Mouse (Mus musculus): Measurements from ENCODE around the gene Vsx2.

The Vsx2 gene

DNA sequence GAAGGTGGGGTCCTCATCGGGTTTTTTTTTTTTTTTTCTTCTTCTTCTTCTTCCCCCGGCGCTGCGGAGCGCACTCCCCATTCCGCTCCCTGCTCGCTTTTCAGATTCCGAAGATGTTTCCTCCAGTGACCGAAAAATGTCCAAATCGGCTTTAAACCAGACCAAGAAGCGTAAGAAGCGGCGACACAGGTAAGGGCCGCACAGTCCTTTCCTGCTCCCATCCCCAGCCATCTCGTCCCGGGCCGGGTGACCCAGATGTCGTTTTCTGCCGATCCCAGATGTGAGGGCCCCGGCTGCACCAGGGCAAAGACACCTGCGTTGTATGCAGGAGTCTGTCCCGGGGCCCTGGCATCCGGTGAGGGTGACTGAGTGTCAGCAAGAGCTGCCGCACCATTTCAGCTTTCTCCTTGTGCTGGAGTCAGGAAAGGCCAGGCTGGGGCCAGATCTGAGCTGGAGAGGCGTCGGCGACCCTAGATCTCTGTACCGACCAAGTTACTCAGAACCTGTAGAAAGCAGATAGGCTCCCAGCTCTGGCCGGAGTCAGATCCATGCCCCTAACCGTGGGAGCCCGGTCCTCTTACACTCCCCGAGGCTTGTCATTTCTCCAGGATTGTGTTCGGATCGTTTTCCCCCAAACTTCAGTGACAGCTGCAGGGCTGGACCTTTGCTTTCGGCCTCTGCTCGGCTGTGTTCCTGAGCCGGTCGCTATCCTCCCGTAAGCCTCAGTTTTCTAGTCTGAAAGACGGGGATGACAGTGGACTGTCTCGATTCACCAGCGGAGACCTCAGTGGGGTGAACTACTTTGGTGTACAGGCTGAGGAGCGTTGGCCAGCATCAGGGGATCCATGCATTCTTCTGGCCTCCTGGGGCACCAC is 2.1 kb downstream of the Vsx2 start:
- in situ Hi-C loops (cut with MboI, MseI) = no loop called here

DNA sequence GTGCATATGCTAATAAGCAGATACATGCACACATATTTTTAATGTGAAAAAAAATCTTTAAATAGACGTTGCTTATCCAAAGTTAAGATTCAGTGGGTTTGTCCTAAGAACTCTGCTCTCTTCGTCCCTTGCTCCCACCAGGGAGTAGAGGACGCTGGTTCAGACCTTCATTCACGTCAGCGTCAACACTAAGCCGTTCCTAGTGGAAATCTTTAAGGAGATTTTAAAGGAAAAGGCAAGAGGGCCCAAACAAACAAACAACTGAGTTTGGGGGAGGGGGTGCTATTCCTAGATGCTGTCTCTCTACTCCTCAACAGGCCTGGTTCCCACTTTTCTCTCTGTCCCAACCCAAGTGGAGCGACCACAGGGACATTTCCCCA is 2.8 kb downstream of the Vsx2 start:
- in situ Hi-C loops (cut with MboI, MseI) = no loop called here

DNA sequence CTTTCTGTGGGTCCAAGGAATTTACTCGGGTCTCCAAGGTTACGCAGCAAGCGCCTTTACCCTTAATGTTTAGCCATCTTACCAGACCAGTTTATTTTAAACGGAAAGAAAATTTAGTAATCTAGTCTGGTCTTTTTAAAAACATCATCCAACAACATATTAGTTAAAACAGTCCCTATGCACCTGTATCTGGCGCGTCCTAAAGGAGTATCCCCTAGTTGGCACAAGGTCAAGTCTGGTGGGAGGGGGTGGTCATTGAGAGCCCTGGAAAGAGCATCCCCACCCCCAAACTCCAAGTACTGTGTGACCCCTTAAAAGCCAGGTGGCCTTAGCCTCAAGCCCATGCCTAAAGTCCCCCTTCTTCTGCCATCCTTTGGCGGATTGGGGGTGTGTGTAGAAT is 3.5 kb downstream of the Vsx2 start:
- in situ Hi-C loops (cut with MboI, MseI) = no loop called here

GRCm38 (mm10) chr12:84577768-84578439 is 8.3 kb downstream of the Vsx2 start:
- in situ Hi-C loops (cut with MboI, MseI) = no loop called here

DNA sequence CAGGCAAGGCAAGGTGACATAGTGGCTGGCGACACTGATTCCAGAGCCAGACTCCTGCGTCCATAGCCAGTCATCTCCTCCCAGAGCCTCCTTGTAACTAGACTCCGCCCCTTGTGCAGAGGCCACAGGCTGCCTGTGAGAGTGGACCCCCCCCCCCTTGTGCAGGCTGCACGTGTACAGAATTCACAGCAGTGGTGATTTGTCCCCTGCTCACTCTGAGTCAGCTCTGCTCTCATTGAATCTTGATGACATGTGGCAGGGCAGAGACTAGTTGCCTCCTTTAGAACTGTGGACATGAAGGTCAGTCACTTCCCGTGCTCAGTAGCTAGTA is 8.8 kb downstream of the Vsx2 start:
- in situ Hi-C loops (cut with MboI, MseI) = no loop called here

- in situ Hi-C loops (cut with MboI, MseI) = no loop called here
These were observed 11.7 kb downstream of the Vsx2 start for GRCm38 (mm10) chr12:84581285-84581684.

GRCm38 (mm10) chr12:84589825-84590761 is 20.5 kb downstream of the Vsx2 start:
- in situ Hi-C loops (cut with MboI, MseI) = no loop called here

DNA sequence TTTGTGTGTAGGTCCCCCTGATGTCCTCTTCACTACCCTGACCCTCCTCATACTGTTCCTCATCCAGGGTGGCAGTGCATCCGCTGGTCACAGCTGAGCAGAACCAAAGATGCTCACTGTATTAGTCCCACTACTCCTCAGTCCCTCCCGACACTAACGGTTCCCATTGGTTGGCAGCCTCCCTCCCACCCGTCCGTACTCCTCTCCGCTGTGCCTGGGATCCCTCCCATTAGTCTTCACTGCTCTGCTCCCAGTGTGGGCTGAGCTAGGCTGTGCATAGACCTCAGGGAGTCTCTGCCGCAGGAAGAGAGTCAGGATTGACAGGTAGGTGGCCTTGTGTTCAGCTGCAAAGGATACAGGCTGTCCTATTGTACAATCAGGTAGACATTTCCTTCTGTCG is 28.8 kb downstream of the Vsx2 start:
- in situ Hi-C loops (cut with MboI, MseI) = no loop called here

DNA sequence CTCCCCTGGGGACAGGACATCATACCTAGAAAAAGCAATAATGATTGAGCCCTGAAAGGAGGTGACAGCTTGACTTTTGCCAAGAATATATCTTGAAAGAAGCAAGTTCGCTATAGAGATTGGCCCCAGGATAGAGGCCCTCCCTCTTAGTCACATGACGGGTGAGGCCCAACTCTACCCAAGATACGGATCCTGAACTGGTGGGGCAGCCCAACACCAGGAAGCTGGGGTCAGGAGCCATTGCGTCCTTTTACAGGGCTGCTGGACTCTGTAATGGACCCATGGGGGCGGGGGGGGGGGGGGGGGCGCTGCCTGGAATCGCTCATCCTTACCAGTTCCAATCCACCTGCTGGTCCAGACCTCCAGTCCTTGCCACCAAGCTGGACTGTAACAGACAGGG is 34.4 kb downstream of the Vsx2 start:
- in situ Hi-C loops (cut with MboI, MseI) = no loop called here

- in situ Hi-C loops (cut with MboI, MseI) = no loop called here
These were observed 36.3 kb downstream of the Vsx2 start for GRCm38 (mm10) chr12:84605860-84606259.

GRCm38 (mm10) chr12:84611718-84612117 is 42.2 kb downstream of the Vsx2 start:
- in situ Hi-C loops (cut with MboI, MseI) = no loop called here

GRCm38 (mm10) chr12:84612518-84612917 is 43.0 kb downstream of the Vsx2 start:
- in situ Hi-C loops (cut with MboI, MseI) = no loop called here

- in situ Hi-C loops (cut with MboI, MseI) = no loop called here
These were observed 44.4 kb downstream of the Vsx2 start for GRCm38 (mm10) chr12:84614001-84614400.

DNA sequence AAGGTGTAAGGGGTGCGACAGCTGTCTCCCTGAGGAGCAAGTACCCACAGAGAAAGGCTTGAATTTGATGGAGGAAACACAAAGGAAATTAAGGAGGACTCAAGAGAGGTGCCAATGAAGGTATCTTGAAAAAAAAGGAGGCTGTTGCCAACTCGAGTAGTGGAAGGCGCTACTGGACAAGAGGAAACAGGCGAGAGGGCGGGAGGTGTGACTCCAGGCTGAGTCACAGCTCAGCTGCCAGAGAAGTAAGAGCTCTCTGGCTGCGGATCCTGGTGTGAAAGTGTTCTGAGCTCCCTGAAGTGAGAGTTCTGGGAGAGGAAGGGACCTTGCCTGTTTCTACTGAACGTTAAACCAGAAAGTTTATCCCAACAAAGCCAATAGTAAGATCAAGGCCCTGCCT is 45.0 kb downstream of the Vsx2 start:
- in situ Hi-C loops (cut with MboI, MseI) = no loop called here

- in situ Hi-C loops (cut with MboI, MseI) = no loop called here
These were observed 47.5 kb downstream of the Vsx2 start, which contains the start of gene Abcd4 for GRCm38 (mm10) chr12:84616977-84617630. TSS of gene Abcd4 (minus strand) at chr12:84617413.

DNA sequence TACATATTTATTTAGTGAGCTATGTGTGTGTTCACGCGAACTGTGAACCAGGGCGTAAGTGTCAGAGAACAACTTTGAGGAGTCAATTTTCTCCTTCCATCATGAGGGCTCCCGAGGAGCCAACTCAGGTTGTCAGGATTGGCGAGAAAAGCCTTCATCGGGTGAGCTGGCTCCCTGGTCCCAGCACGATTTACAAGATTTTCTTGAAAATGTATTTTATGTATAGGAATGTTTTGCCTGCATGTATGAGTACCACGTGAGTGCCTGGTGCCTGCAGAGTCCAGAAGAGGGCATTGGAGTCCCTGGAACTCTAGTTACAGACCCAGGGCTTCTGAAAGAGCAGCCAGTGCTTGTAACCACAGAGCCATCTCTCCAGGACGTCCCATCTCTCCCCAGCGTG is 48.1 kb downstream of the Vsx2 start:
- in situ Hi-C loops (cut with MboI, MseI) = no loop called here

GRCm38 (mm10) chr12:84620975-84621374 is 51.4 kb downstream of the Vsx2 start:
- in situ Hi-C loops (cut with MboI, MseI) = no loop called here

- in situ Hi-C loops (cut with MboI, MseI) = no loop called here
These were observed 55.0 kb downstream of the Vsx2 start for GRCm38 (mm10) chr12:84624601-84625000.

- in situ Hi-C loops (cut with MboI, MseI) = no loop called here
These were observed 55.6 kb downstream of the Vsx2 start for GRCm38 (mm10) chr12:84625116-84625515.

- in situ Hi-C loops (cut with MboI, MseI) = no loop called here
These were observed 62.3 kb downstream of the Vsx2 start for GRCm38 (mm10) chr12:84631867-84632266.

GRCm38 (mm10) chr12:84640253-84640652 is 70.7 kb downstream of the Vsx2 start:
- in situ Hi-C loops (cut with MboI, MseI) = no loop called here

GRCm38 (mm10) chr12:84640654-84641053 is 71.1 kb downstream of the Vsx2 start, which contains the start of gene Vrtn:
TSS of gene Vrtn (plus strand) at chr12:84641019.
- in situ Hi-C loops (cut with MboI, MseI) = no loop called here
